Mouse (Mus musculus) testis, postnatal 14 days (tissue): ENCODE measurements around the gene Zfp462.
A peak's percentile ranks its signal among the peaks of the same experiment; 100 is the strongest.

Source experiments
- DNase-seq: peaks from one replicate; pipeline ENCODE4 v3.0.0; 2021; ENCODE audit warnings: low spot score

Gene Zfp462

GRCm38 (mm10) chr4:55117839-55118487 is 173.1 kb downstream of the Zfp462 start:
- no peak for DNase-seq

DNA sequence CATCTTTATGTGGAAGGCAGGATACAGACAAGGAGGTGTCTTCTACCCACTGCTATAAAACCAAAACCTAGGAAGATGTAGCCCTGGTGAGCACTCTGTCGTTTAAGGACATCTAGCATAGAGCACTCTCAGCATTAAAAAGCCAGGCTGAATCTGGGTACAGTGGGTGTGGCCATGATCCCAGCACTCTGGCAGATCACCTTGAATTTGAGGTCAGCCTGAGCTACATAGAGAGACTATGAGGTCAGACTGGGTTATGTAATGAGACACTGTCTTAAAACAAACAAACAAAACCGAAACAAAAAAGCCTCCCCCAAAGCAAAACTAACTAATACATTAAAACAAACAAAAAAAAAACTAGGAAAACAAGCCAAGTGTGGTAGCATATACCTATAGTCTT is 176.3 kb downstream of the Zfp462 start:
- no peak for DNase-seq

DNA sequence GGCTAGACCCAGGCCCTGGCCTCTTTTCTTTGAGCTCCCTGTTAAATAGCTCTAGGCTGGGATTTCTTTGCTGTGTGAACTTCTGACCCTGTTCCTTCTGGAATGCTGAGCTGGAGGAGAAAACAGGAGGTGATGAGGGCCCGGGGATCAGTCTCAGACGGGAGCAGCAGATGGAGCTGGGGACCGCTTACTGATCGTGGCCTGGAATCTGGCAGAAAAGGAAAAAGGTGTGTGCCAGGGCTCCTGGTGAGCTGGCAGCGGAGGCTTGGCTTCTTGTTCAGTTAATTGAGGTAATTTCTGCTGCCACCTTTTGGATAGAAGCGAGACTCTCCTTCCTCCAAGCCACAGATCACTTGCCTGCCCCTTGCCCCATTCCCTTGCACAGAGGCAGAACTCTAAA is 177.1 kb downstream of the Zfp462 start:
- DNase-seq, result no peak

- no peak for DNase-seq
These were observed 179.3 kb downstream of the Zfp462 start for GRCm38 (mm10) chr4:55124126-55124525.

DNA sequence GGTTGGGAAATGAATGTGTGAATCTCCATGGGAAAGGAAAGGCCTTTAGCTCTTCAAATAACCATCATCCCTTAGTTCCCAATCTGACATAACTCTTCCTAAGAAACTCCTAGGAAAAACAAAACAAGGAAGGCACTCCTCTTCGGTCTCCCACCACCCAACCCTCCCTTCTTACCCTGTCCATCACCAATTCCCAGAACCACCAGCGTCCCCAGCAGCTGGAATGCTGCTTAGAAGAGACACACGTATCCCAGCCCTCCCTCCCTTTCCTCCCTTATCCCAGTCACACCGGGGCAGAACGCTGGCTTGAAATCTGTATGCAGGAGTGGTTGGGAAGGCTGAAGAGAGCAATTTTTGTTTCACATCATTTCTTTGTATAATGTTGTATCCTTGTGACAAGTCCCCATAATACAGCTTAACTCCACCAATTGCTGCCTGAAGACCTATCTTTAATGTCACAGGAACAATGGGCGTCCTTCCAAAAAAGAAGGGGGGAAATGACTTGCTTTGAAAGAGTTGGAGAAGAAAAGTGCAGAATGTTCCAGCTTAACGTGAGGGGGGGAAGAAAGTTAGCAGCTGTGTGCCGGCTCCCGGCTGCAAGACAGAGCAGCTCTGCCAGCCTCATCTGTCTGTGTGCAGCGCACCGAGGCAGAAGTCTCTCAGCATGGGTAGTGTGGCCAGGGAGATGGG is 180.3 kb downstream of the Zfp462 start:
- peak; percentile 53 for DNase-seq

DNA sequence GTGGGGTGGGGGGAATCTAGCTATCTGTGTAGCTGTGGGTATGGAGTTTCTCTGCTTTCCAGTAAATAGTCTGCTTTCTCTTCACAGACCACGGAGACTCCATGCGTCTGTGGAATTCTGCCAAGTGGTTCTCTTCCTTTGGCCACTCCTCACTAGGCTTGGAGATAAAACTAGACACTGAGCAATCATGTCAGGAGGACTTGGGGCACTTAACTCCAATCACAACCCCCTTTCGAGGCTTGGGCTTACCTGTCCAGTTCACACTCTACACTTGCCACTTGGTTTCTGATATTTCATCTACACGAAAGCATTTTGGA is 180.8 kb downstream of the Zfp462 start:
- DNase-seq, result no peak

DNA sequence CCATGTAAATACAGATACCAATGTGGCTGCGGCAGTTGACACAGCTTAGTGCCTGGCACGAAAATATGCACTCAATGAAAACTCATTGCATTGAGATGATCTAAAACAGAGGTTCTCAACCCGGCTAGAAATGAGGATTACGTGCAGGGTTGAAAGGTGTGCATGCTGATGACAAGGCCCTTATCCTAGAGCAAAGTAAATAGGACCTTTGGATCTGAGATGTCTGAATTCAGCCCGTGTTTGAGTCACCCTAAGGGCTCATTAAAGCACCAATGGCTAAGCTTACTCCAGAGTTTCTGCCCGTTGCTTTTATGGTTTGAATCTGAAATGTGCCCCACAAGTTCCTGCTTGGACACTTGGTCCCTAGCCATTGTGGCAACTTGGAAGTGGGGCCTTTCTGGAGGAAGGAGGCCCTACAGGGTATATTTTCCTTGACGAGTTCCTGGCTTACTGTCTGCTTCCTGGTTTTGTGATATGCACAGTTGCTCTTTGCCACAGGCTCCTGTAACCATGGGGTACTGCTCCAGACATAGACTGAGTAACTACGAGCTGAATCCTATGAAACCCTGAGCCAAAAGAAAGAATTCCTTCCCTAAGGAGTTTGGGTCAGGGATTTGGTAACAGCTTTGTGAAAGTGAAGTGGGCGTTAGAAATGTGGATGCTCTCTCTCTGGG is 182.5 kb downstream of the Zfp462 start:
- DNase-seq, result no peak

DNA sequence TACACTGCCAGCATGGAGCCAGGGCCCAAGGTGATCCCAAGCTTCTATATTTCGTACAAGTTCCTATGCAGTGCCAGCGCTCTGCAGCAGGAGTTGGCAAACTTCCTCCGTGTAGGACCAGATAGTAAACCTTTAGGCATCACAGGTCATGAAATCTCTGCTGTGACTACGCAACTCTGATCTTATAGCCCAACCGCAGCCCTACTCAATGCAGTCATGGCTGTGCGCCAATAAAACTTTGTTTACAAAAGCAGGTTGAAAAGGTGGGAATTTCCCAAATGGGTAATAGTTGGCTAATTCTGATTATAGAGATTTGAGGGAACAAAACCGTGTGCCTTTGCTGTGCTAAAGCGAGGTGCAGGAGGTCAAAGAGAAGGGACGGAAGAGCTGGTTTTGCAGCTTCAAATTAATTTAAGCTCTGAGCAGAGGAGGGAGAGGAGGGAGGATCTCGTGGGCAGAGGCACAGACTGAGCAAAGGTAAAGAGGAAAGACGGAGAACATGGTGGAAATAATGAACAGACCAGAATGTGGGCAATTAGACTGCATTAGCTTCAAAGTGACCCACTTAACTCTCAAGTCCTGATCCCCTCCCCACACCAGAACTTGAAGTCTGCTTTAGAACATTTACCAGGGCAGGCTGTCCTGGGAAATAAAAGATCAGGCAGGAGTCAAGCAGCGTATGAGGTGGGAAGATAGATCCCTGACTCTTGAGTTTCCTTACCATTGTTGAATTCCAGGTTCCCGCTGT is 183.4 kb downstream of the Zfp462 start:
- DNase-seq, result no peak
